27 mouse cellular contexts compared by ENCODE assay signal in genomic region chr6:18474983-18475382, GRCm38 (mm10). TPM values are rescaled to one million over a fixed set of nuclear protein-coding genes. Genes with fewer than 3 reads are reported as not detected.
"Had no signal": no experiment of that assay in that cellular context is flagged by ENCODE, and none has a peak within 500 bp of the region (broad histone marks: within the 10 kb centered on the region; RNA-seq: fewer than 3 reads in every experiment).

No protein-coding gene starts in this region.

- H3K9ac ChIP-seq: heart, embryonic 13.5 days; heart, embryonic 15.5 days; hindbrain, embryonic 14.5 days; kidney, embryonic 15.5 days; limb, embryonic 13.5 days; limb, embryonic 15.5 days; liver, embryonic 12.5 days; liver, embryonic 14.5 days had no signal

- H3K4me1 ChIP-seq: heart, embryonic 13.5 days; kidney, embryonic 15.5 days; limb, embryonic 15.5 days; liver, embryonic 12.5 days had no signal

- DNase-seq: gastrocnemius, postnatal 14 days; gastrocnemius, postnatal 36 days; heart, adult 18-20 months; heart, postnatal 14 days; heart, postnatal 36 days; kidney, adult 11 months; kidney, adult 2 months; kidney, adult 9 months; kidney, postnatal 14 days; kidney, postnatal 36 days; layer of hippocampus, adult 9-11 months; layer of hippocampus, postnatal 36 days; left cerebral cortex, postnatal 4 days; lung, adult 18-20 months had no signal

- H3K36me3 ChIP-seq: heart, embryonic 15.5 days; kidney, embryonic 15.5 days; limb, embryonic 13.5 days; limb, embryonic 15.5 days; liver, embryonic 12.5 days had no signal

- H3K4me3 ChIP-seq: heart, embryonic 13.5 days; heart, embryonic 15.5 days; kidney, embryonic 15.5 days; limb, embryonic 13.5 days; limb, embryonic 15.5 days; liver, embryonic 12.5 days had no signal

- H3K27ac ChIP-seq: heart, embryonic 13.5 days; heart, embryonic 15.5 days; hindbrain, embryonic 14.5 days; kidney, embryonic 15.5 days; kidney, postnatal 0 days; limb, embryonic 13.5 days; limb, embryonic 15.5 days; liver, embryonic 12.5 days; liver, embryonic 14.5 days had no signal

- H3K27me3 ChIP-seq: heart, embryonic 13.5 days; heart, embryonic 15.5 days; kidney, embryonic 15.5 days; limb, embryonic 13.5 days; limb, embryonic 15.5 days; liver, embryonic 12.5 days had no signal

- H3K4me2 ChIP-seq: heart, embryonic 11.5 days; heart, embryonic 13.5 days; heart, embryonic 15.5 days; hindbrain, embryonic 14.5 days; kidney, embryonic 15.5 days; limb, embryonic 13.5 days; limb, embryonic 15.5 days; liver, embryonic 12.5 days had no signal

- H3K9me3 ChIP-seq: heart, embryonic 13.5 days; heart, embryonic 15.5 days; kidney, embryonic 15.5 days; limb, embryonic 13.5 days; limb, embryonic 15.5 days; liver, embryonic 12.5 days had no signal

- ATAC-seq: hindbrain, embryonic 16.5 days; intestine, embryonic 16.5 days; liver, embryonic 12.5 days had no signal

RNA-seq across cellular contexts. Expression of gene Cttnbp2, which starts 39.7 kb away (rescaled TPM):
- total RNA-seq: hematopoietic stem cell, adult 5-6 weeks had no signal
